ENCODE assay signal across 14 mouse cellular contexts in the genomic region with DNA sequence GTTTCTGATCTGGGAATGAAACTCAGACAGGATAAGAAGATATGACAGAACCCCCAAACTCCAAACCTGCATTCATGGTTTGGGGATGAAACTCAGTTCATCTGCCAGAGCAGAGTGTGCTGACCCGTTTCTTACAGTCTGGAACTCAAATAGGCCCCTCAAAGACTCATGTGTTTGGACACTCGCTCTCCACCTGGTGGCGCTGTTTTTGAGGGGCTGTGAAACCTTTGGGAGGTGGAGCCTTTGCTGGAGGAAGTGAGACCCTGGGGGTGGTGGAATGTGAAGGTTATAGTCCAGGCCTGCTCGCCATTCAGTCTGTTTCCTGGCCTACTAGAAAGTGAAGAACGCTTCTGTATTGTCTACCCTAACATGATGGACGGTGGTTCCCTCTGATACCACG. TPM values are rescaled to one million over a fixed set of nuclear protein-coding genes. Genes with fewer than 3 reads are reported as not detected.
DNase-seq lines count a peak whose midpoint lies in the region; ATAC-seq and TF ChIP-seq lines count a peak whose summit lies in the region.
"Had no signal": no experiment of that assay in that cellular context is flagged by ENCODE, and none has a peak within 500 bp of the region (broad histone marks: within the 10 kb centered on the region; RNA-seq: fewer than 3 reads in every experiment).

No protein-coding gene starts in this region.

- H3K79me2 ChIP-seq in MEL (ENCODE audit: control insufficient read depth, insufficient read depth, low read length, poor library complexity), result no peaks in the 10 kb centered on the region

- H3K4me1 ChIP-seq in hindbrain, postnatal 0 days (ENCODE audit: insufficient read depth, low read length), result no peaks in the 10 kb centered on the region
- H3K4me1 ChIP-seq in hindbrain, embryonic 10.5 days (replicated peaks), result peaks cover 30% of the 10 kb centered on the region
- H3K4me1 ChIP-seq in midbrain, postnatal 0 days (ENCODE audit: insufficient read depth, low read length), result no peaks in the 10 kb centered on the region
- peaks cover 12% of the 10 kb centered on the region for H3K4me1 ChIP-seq in midbrain, embryonic 14.5 days (ENCODE audit: control insufficient read depth, insufficient read depth, low read length)
- H3K4me1 ChIP-seq in MEL (ENCODE audit: control insufficient read depth in 1 of 2, insufficient read depth in 2 of 2, low read length in 2 of 2), result peaks cover 0 to 12% of the 10 kb centered on the region in 2 experiments; a peak in 2 of 4 replicates
- H3K4me1 ChIP-seq in liver, postnatal 0 days (ENCODE audit: insufficient read depth), result no peaks in the 10 kb centered on the region

- no peak overlapping the region for H3K4me3 ChIP-seq in hindbrain, postnatal 0 days (ENCODE audit: low read length)
- no peak overlapping the region for H3K4me3 ChIP-seq in hindbrain, embryonic 10.5 days
- H3K4me3 ChIP-seq in midbrain, postnatal 0 days (ENCODE audit: low read depth, low read length), result no peak overlapping the region
- no peak overlapping the region for H3K4me3 ChIP-seq in midbrain, embryonic 14.5 days (replicated peaks; ENCODE audit: low read depth, low read length)
- no peak overlapping the region for H3K4me3 ChIP-seq in MEL (ENCODE audit: control insufficient read depth in 1 of 2, insufficient read depth in 1 of 2, low read depth in 2 of 2, low read length in 2 of 2)
- H3K4me3 ChIP-seq in liver, postnatal 0 days (ENCODE audit: low read depth, low read length), result no peak overlapping the region
- H3K4me3 ChIP-seq: lung, embryonic 15.5 days; midbrain, embryonic 15.5 days; neural tube, embryonic 13.5 days had no signal

- ATAC-seq in hindbrain, postnatal 0 days, result no peak
- no peak for ATAC-seq in midbrain, postnatal 0 days (ENCODE audit: low FRiP score)
- no peak for ATAC-seq in midbrain, embryonic 14.5 days (ENCODE audit: low FRiP score, low TSS enrichment)
- ATAC-seq in liver, postnatal 0 days, result no peak
- ATAC-seq: midbrain, embryonic 15.5 days had no signal

- H3K27me3 ChIP-seq in hindbrain, postnatal 0 days (ENCODE audit: insufficient read depth, low read length), result no peaks in the 10 kb centered on the region
- H3K27me3 ChIP-seq in hindbrain, embryonic 10.5 days (ENCODE audit: insufficient read depth, poor library complexity, severe bottlenecking), result no peaks in the 10 kb centered on the region
- H3K27me3 ChIP-seq in midbrain, postnatal 0 days (ENCODE audit: insufficient read depth, low read length), result no peaks in the 10 kb centered on the region
- no peaks in the 10 kb centered on the region for H3K27me3 ChIP-seq in midbrain, embryonic 14.5 days (ENCODE audit: control insufficient read depth, insufficient read depth, low read length)
- no peaks in the 10 kb centered on the region for H3K27me3 ChIP-seq in MEL (ENCODE audit: control insufficient read depth in 1 of 2, insufficient read depth in 2 of 2, low read length in 2 of 2)
- no peaks in the 10 kb centered on the region for H3K27me3 ChIP-seq in liver, postnatal 0 days (ENCODE audit: insufficient read depth, low read length)
- H3K27me3 ChIP-seq: lung, embryonic 15.5 days; midbrain, embryonic 15.5 days had no signal

- no peaks in the 10 kb centered on the region for H3K9me3 ChIP-seq in hindbrain, postnatal 0 days (ENCODE audit: low read length)
- H3K9me3 ChIP-seq in hindbrain, embryonic 10.5 days, result no peaks in the 10 kb centered on the region
- H3K9me3 ChIP-seq in midbrain, postnatal 0 days (ENCODE audit: low read length), result no peaks in the 10 kb centered on the region
- H3K9me3 ChIP-seq in midbrain, embryonic 14.5 days (ENCODE audit: control insufficient read depth, low read length), result no peaks in the 10 kb centered on the region
- H3K9me3 ChIP-seq in MEL (replicated peaks; ENCODE audit: insufficient read depth, low read length), result no peaks in the 10 kb centered on the region
- no peaks in the 10 kb centered on the region for H3K9me3 ChIP-seq in liver, postnatal 0 days (ENCODE audit: low read length)
- H3K9me3 ChIP-seq: lung, embryonic 15.5 days; midbrain, embryonic 15.5 days; neural tube, embryonic 13.5 days had no signal

- no peaks in the 10 kb centered on the region for H3K36me3 ChIP-seq in hindbrain, postnatal 0 days (ENCODE audit: insufficient read depth, low read length)
- no peaks in the 10 kb centered on the region for H3K36me3 ChIP-seq in hindbrain, embryonic 10.5 days
- peaks cover 16% of the 10 kb centered on the region; the same call in 1 of the 2 replicates for H3K36me3 ChIP-seq in midbrain, postnatal 0 days (ENCODE audit: insufficient read depth, low read length)
- 0 out of 2 replicates have a peak, but pooled peaks cover 3% of the 10 kb centered on the region for H3K36me3 ChIP-seq in midbrain, embryonic 14.5 days (ENCODE audit: control insufficient read depth, insufficient read depth, low read length)
- H3K36me3 ChIP-seq in MEL (ENCODE audit: control insufficient read depth in 1 of 2, insufficient read depth in 2 of 2, low read length in 2 of 2), result peaks cover 0 to 2% of the 10 kb centered on the region in 2 experiments; a peak in 1 of 4 replicates
- no peaks in the 10 kb centered on the region for H3K36me3 ChIP-seq in liver, postnatal 0 days (replicated peaks; ENCODE audit: insufficient read depth, low read length)
- H3K36me3 ChIP-seq: lung, embryonic 15.5 days; midbrain, embryonic 15.5 days had no signal

- WGBS in hindbrain, postnatal 0 days, result 72% methylated on average over 7 of the region's 7 CpGs
- WGBS in hindbrain, embryonic 10.5 days, result 71% methylated on average over 7 of the region's 7 CpGs
- 76% methylated on average over 7 of the region's 7 CpGs for WGBS in midbrain, postnatal 0 days
- 75% methylated on average over 7 of the region's 7 CpGs for WGBS in midbrain, embryonic 14.5 days
- 53% methylated on average over 7 of the region's 7 CpGs for WGBS in liver, postnatal 0 days (ENCODE audit: insufficient replicate concordance)

- TF ChIP-seq EP300 in MEL (IDR thresholded peaks at IDR 0.05; ENCODE audit: low read depth in 1 of 2, low read length in 2 of 2), result no peak
- TF ChIP-seq EP300 in liver, postnatal 0 days (IDR thresholded peaks at IDR 0.05; ENCODE audit: low read depth), result no peak

- H3K27ac ChIP-seq in hindbrain, postnatal 0 days, result no peak overlapping the region
- H3K27ac ChIP-seq in hindbrain, embryonic 10.5 days, result no peak overlapping the region
- no peak overlapping the region for H3K27ac ChIP-seq in midbrain, postnatal 0 days (ENCODE audit: low read depth, low read length)
- H3K27ac ChIP-seq in midbrain, embryonic 14.5 days (replicated peaks; ENCODE audit: low read depth, low read length), result no peak overlapping the region
- no peak overlapping the region for H3K27ac ChIP-seq in MEL (ENCODE audit: control insufficient read depth, low read depth, low read length)
- no peak overlapping the region for H3K27ac ChIP-seq in liver, postnatal 0 days (ENCODE audit: low read depth)
- H3K27ac ChIP-seq: lung, embryonic 15.5 days; midbrain, embryonic 15.5 days; neural tube, embryonic 13.5 days had no signal

- no peak for TF ChIP-seq RAD21 in MEL (IDR thresholded peaks at IDR 0.05; ENCODE audit: low read depth, low read length)

- no peak for TF ChIP-seq POLR2A in MEL (IDR thresholded peaks at IDR 0.05; ENCODE audit: control insufficient read depth in 1 of 2, insufficient read depth in 1 of 2, low read depth in 1 of 2, low read length in 2 of 2, poor library complexity in 1 of 2)

- H3K9ac ChIP-seq in hindbrain, postnatal 0 days (replicated peaks; ENCODE audit: low read length), result no peak overlapping the region
- H3K9ac ChIP-seq in midbrain, postnatal 0 days (replicated peaks; ENCODE audit: low read length, poor library complexity, severe bottlenecking), result no peak overlapping the region
- no peak overlapping the region for H3K9ac ChIP-seq in midbrain, embryonic 14.5 days (replicated peaks; ENCODE audit: low read length)
- no peak overlapping the region for H3K9ac ChIP-seq in MEL (ENCODE audit: control insufficient read depth, low read depth, low read length, poor library complexity, severe bottlenecking)
- no peak overlapping the region for H3K9ac ChIP-seq in liver, postnatal 0 days (replicated peaks)
- H3K9ac ChIP-seq: lung, embryonic 15.5 days; midbrain, embryonic 15.5 days; neural tube, embryonic 13.5 days had no signal

- no peak for DNase-seq in hindbrain, postnatal 0 days (ENCODE audit: low spot score)
- no peak for DNase-seq in hindbrain, embryonic 10.5 days (ENCODE audit: low spot score)
- DNase-seq in midbrain, postnatal 0 days (ENCODE audit: low spot score), result no peak
- DNase-seq in midbrain, embryonic 14.5 days, result no peak
- DNase-seq in MEL (ENCODE audit: low read depth, low spot score), result peak; percentile 14
- no peak for DNase-seq in liver, postnatal 0 days
- no peak for DNase-seq in layer of hippocampus, postnatal 36 days
- DNase-seq in frontal cortex, postnatal 36 days (ENCODE audit: low spot score in 2 of 2), result no peak
- DNase-seq: adrenal gland, adult 2 months; kidney, postnatal 36 days; left cerebral cortex, postnatal 4 days had no signal

- no peak overlapping the region for H3K4me2 ChIP-seq in hindbrain, postnatal 0 days (ENCODE audit: low read depth, low read length)
- no peak overlapping the region for H3K4me2 ChIP-seq in midbrain, postnatal 0 days (ENCODE audit: low read depth, low read length, poor library complexity, severe bottlenecking)
- H3K4me2 ChIP-seq in midbrain, embryonic 14.5 days (ENCODE audit: low read length), result no peak overlapping the region
- H3K4me2 ChIP-seq in liver, postnatal 0 days (ENCODE audit: low read depth, low read length), result no peak overlapping the region
- H3K4me2 ChIP-seq: lung, embryonic 15.5 days; midbrain, embryonic 15.5 days; neural tube, embryonic 13.5 days had no signal

- TF ChIP-seq CTCF in hindbrain, postnatal 0 days (IDR thresholded peaks at IDR 0.05; ENCODE audit: low read depth), result peak; percentile 55
- peak; percentile 51 for TF ChIP-seq CTCF in midbrain, postnatal 0 days (IDR thresholded peaks at IDR 0.05)
- peak; percentile 27 to 38 (median 35); a peak in 5 of 6 replicates for TF ChIP-seq CTCF in MEL (IDR thresholded peaks at IDR 0.05 in 2 of 3, conservative IDR thresholded peaks at IDR 0.05 in 1 of 3; ENCODE audit: control insufficient read depth in 1 of 3, insufficient read depth in 1 of 3, low read depth in 2 of 3, low read length in 3 of 3, poor library complexity in 1 of 3, severe bottlenecking in 1 of 3)
- peak; percentile 36; the same call in 1 of the 2 replicates for TF ChIP-seq CTCF in liver, postnatal 0 days (IDR thresholded peaks at IDR 0.05; ENCODE audit: low read depth)

RNA-seq across cellular contexts. Expression of gene Pcnx2, which starts 29.6 kb away (rescaled TPM):
- total RNA-seq in hindbrain, postnatal 0 days (2014; rRNA removed), result 11.1 and 11.8 TPM in 2 replicates
- 3.0 and 3.5 TPM in 2 replicates for polyA plus RNA-seq in hindbrain, postnatal 0 days (2015; fragmentation: Nextera tagmentation; extraction: Ambion mirVana)
- 0.39 and 0.52 TPM in 2 replicates for polyA plus RNA-seq in hindbrain, embryonic 10.5 days (2016; fragmentation: Nextera tagmentation; extraction: Ambion mirVana)
- total RNA-seq in midbrain, postnatal 0 days (2014; rRNA removed), result 15.7 and 16.4 TPM in 2 replicates
- 2.6 and 3.2 TPM in 2 replicates for polyA plus RNA-seq in midbrain, postnatal 0 days (2015; fragmentation: Nextera tagmentation; extraction: Ambion mirVana)
- polyA plus RNA-seq in midbrain, embryonic 14.5 days (2014; fragmentation: Nextera tagmentation; extraction: Ambion mirVana), result 3.9 and 4.5 TPM in 2 replicates
- not detected in 2 replicates for total RNA-seq in MEL (2012; rRNA removed)
- polyA plus RNA-seq in MEL (2012; ENCODE audit: insufficient read depth in 1 of 2, insufficient read length in 2 of 2, low read depth in 1 of 2, low replicate concordance in 2 of 2, missing spikeins in 1 of 2), result under 1 TPM in 1 of 2 experiments, not detected in 1; 0.04 TPM
- polyA plus RNA-seq in liver, postnatal 0 days (2015; fragmentation: Nextera tagmentation; extraction: Ambion mirVana), result 0.04 and 0.05 TPM in 2 replicates
- total RNA-seq in layer of hippocampus, postnatal 36 days (2021), result 10 to 100 TPM; 60.1 to 64.6 TPM

RNA-seq across cellular contexts. Expression of gene Map3k21, which starts 41.7 kb away (rescaled TPM):
- total RNA-seq in hindbrain, postnatal 0 days (2014; rRNA removed), result 2.2 and 3.7 TPM in 2 replicates
- polyA plus RNA-seq in hindbrain, postnatal 0 days (2015; fragmentation: Nextera tagmentation; extraction: Ambion mirVana), result 0.87 and 0.89 TPM in 2 replicates
- polyA plus RNA-seq in hindbrain, embryonic 10.5 days (2016; fragmentation: Nextera tagmentation; extraction: Ambion mirVana), result 0.02 and 0.03 TPM in 2 replicates
- total RNA-seq in midbrain, postnatal 0 days (2014; rRNA removed), result 2.8 and 3.5 TPM in 2 replicates
- 0.85 and 0.98 TPM in 2 replicates for polyA plus RNA-seq in midbrain, postnatal 0 days (2015; fragmentation: Nextera tagmentation; extraction: Ambion mirVana)
- polyA plus RNA-seq in midbrain, embryonic 14.5 days (2014; fragmentation: Nextera tagmentation; extraction: Ambion mirVana), result 0.63 and 0.90 TPM in 2 replicates
- not detected in 2 replicates for total RNA-seq in MEL (2012; rRNA removed)
- not detected for polyA plus RNA-seq in MEL (2012; ENCODE audit: insufficient read depth in 1 of 2, insufficient read length in 2 of 2, low read depth in 1 of 2, low replicate concordance in 2 of 2, missing spikeins in 1 of 2)
- polyA plus RNA-seq in liver, postnatal 0 days (2015; fragmentation: Nextera tagmentation; extraction: Ambion mirVana), result 0.39 and 0.56 TPM in 2 replicates
- total RNA-seq in layer of hippocampus, postnatal 36 days (2021), result 1 to 10 TPM in 1 of 2 experiments, under 1 TPM in 1; 0.91 to 1.3 TPM
